Mouse (Mus musculus) 416B (cell line): ENCODE measurements around the gene H2al1g.
"Not testable (repeated sequence)": the region's sequence is repeated elsewhere in the genome, so short reads cannot be mapped to it uniquely, and the experiment has no call there.

Source experiments
- DNase-seq: peaks from one replicate; pipeline ENCODE4 v3.0.0; 2011; ENCODE audit warnings: low read depth

H2al1g gene

DNA sequence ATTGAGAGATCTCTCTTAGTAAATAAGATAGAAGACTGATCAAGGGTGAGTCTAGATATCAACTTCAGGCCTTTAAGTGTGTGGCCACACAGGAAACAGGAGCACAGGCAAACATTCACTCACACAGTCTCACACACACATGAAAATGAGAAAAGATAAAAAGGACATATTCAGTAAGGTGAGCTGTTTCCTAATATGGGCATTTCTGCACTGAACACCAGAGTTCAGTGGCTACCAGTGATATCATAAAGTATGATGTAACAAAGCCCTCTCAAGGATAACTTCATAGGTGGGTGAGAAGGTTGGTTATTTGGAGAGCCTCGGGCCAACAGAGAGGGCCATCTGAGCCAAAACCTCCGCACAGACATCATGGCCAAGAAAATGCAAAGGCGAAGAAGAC lies at the start of gene H2al1g:
TSS of gene H2al1g (plus strand) at position 301 of the 400 bp plus-strand sequence.
- DNase-seq = not testable (repeated sequence)

DNA sequence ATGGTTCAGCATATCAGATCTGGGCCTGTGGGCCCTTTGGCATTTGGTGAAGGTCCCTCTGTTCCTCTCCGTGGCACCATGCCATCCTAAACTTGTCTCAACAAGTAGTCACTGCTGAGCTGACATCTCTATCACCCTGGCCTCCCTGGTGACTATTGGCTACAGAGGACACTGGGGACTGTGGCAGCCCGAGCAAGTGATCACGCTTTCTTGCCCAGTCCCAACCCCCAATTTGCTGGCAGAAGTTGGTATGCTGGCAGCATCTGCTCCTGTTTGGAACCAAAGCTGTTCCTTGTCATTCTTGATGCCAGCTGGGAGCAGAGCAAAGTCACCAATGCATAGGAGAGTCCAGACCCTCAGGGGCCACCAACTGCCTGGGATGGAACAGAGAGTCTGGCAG lies 49.0 kb upstream of the H2al1g start:
- no peak for DNase-seq

DNA sequence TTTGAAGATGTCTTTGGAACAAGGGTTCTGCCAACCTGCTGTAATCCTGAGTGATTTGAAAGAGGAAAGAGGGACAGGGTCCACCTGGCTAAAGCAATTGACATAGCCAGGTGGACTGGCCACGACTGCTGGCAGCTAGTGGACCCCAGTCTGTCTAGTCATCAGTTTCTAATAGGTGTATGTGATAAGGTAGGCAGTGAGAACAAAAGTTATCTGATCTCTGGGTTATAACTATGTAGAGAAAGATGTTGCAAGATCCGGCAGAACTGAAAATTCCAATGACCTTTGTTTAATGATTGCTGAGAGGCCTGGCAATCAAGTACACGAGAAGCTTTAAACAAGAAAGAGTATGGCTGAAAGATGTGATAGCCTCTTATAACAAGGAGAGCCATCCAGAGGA lies 44.9 kb upstream of the H2al1g start:
- no peak for DNase-seq

DNA sequence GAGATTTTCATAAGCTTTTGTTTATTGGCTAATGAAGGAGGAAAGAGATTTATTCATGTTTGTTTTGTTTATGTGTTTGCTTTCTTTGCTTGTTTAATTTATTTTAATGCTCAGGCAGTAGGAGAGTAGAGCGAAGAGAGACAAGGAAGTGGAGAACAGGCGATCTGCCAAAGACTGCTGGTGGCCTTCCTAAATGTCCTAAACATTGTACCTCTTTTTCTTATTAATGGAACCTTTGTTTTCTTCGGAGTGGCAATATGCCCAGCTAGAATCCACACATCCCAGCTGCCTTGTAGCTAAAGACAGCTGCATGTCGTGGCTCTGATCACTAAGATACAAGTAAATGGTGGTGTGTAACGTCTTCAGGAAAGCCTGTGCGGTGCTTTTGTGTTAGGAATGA lies 41.0 kb upstream of the H2al1g start:
- DNase-seq = no peak

DNA sequence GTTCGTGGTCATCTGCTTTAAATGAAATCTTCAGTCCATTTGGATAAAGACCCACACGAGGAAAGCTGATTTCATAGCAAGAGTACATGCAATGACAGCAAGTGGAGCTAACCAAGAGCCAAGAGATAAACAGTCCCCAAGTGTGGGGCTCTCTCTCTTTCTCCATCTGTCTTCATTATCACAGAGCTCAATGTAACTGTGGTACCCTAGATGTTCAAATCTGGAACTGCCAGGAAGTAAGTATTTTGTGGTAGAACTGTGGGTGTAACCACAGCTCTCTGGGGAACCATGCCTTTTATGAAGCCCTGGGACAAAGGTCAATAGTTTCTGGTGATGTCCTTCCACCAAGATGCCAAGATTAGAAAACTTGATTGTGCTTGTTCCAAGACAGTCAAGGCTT lies 37.3 kb upstream of the H2al1g start:
- no peak for DNase-seq

DNA sequence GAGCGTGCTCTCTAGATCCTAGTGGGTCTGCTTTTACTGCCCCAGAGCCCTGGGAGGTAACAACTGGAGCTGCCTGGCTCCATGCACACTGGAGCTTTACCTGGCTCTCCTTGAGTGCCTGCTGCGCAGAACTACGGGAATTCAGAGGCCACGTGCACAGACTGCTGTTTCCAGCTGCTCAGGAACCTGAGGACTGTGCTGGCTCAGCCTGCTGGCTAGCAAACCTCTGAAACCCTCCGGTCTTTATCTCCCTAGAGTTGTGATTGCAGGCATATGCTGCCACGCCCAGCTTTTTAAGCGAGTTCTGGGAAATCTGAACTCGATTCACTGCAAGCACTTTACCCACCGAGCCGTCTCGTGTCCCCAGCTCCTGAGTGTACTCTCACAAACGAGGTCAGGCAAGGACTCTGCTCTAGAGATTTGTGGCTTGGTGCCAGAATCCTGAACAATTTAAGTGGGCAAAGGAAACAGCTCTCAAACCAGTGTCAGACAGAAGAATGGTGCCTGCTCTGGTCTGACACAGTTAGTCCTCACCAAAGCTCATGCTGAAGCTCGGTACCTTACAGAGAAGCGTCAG lies 29.7 kb upstream of the H2al1g start:
- no peak for DNase-seq

DNA sequence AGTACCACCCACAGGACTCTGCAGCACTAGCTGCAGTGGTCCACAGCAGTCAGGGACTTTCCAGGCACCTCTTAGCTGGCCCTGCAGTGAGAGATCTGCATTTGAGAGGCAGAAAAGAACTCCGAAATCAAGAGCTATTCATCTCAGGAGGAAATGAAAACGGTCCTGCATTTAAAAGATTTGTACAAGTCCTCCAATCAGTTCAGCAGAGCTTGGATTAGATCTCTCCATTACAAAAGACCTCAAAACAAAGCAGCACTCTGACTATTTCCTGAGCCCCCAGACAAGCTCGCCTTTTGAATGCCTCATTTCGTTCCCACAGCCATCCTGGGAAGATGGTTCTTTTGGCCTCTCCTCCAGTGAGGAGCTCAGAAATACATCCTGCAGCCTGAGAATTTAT lies 28.8 kb upstream of the H2al1g start:
- DNase-seq = no peak

DNA sequence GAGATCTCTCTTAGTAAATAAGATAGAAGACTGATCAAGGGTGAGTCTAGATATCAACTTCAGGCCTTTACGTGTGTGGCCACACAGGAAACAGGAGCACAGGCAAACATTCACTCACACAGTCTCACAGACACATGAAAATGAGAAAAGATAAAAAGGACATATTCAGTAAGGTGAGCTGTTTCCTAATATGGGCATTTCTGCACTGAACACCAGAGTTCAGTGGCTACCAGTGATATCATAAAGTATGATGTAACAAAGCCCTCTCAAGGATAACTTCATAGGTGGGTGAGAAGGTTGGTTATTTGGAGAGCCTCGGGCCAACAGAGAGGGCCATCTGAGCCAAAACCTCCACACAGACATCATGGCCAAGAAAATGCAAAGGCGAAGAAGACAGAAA lies 19.1 kb upstream of the H2al1g start, which contains the start of gene H2al1a:
TSS of gene H2al1a (plus strand) at position 301 of the 400 bp plus-strand sequence.
- DNase-seq = not testable (repeated sequence)

DNA sequence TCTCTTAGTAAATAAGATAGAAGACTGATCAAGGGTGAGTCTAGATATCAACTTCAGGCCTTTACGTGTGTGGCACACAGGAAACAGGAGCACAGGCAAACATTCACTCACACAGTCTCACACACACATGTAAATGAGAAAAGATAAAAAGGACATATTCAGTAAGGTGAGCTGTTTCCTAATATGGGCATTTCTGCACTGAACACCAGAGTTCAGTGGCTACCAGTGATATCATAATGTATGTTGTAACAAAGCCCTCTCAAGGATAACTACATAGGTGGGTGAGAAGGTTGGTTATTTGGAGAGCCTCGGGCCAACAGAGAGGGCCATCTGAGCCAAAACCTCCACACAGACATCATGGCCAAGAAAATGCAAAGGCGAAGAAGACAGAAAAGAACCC lies 15.9 kb upstream of the H2al1g start, which contains the start of gene H2al1b:
TSS of gene H2al1b (plus strand) at position 301 of the 400 bp plus-strand sequence.
- DNase-seq = not testable (repeated sequence)

DNA sequence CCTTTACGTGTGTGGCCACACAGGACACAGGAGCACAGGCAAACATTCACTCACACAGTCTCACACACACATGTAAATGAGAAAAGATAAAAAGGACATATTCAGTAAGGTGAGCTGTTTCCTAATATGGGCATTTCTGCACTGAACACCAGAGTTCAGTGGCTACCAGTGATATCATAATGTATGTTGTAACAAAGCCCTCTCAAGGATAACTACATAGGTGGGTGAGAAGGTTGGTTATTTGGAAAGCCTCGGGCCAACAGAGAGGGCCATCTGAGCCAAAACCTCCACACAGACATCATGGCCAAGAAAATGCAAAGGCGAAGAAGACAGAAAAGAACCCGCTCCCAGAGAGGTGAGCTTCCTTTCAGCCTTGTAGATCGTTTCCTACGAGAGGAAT lies 12.7 kb upstream of the H2al1g start, which contains the start of gene H2al1c:
TSS of gene H2al1c (plus strand) at position 301 of the 400 bp plus-strand sequence.
- not testable (repeated sequence) for DNase-seq

DNA sequence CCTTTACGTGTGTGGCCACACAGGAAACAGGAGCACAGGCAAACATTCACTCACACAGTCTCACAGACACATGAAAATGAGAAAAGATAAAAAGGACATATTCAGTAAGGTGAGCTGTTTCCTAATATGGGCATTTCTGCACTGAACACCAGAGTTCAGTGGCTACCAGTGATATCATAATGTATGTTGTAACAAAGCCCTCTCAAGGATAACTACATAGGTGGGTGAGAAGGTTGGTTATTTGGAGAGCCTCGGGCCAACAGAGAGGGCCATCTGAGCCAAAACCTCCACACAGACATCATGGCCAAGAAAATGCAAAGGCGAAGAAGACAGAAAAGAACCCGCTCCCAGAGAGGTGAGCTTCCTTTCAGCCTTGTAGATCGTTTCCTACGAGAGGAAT lies 9.5 kb upstream of the H2al1g start, which contains the start of gene H2al1d:
TSS of gene H2al1d (plus strand) at position 301 of the 400 bp plus-strand sequence.
- DNase-seq = not testable (repeated sequence)

DNA sequence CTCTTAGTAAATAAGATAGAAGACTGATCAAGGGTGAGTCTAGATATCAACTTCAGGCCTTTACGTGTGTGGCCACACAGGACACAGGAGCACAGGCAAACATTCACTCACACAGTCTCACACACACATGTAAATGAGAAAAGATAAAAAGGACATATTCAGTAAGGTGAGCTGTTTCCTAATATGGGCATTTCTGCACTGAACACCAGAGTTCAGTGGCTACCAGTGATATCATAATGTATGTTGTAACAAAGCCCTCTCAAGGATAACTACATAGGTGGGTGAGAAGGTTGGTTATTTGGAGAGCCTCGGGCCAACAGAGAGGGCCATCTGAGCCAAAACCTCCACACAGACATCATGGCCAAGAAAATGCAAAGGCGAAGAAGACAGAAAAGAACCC lies 6.4 kb upstream of the H2al1g start, which contains the start of gene H2al1e:
TSS of gene H2al1e (plus strand) at position 301 of the 400 bp plus-strand sequence.
- not testable (repeated sequence) for DNase-seq

DNA sequence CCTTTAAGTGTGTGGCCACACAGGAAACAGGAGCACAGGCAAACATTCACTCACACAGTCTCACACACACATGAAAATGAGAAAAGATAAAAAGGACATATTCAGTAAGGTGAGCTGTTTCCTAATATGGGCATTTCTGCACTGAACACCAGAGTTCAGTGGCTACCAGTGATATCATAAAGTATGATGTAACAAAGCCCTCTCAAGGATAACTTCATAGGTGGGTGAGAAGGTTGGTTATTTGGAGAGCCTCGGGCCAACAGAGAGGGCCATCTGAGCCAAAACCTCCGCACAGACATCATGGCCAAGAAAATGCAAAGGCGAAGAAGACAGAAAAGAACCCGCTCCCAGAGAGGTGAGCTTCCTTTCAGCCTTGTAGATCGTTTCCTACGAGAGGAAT lies 3.2 kb upstream of the H2al1g start, which contains the start of gene H2al1f:
TSS of gene H2al1f (plus strand) at position 301 of the 400 bp plus-strand sequence.
- not testable (repeated sequence) for DNase-seq

DNA sequence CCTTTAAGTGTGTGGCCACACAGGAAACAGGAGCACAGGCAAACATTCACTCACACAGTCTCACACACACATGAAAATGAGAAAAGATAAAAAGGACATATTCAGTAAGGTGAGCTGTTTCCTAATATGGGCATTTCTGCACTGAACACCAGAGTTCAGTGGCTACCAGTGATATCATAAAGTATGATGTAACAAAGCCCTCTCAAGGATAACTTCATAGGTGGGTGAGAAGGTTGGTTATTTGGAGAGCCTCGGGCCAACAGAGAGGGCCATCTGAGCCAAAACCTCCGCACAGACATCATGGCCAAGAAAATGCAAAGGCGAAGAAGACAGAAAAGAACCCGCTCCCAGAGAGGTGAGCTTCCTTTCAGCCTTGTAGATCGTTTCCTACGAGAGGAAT lies 3.1 kb downstream of the H2al1g start, which contains the start of gene H2al1h:
TSS of gene H2al1h (plus strand) at position 301 of the 400 bp plus-strand sequence.
- DNase-seq = not testable (repeated sequence)

DNA sequence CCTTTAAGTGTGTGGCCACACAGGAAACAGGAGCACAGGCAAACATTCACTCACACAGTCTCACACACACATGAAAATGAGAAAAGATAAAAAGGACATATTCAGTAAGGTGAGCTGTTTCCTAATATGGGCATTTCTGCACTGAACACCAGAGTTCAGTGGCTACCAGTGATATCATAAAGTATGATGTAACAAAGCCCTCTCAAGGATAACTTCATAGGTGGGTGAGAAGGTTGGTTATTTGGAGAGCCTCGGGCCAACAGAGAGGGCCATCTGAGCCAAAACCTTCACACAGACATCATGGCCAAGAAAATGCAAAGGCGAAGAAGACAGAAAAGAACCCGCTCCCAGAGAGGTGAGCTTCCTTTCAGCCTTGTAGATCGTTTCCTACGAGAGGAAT lies 6.3 kb downstream of the H2al1g start, which contains the start of gene H2al1i:
TSS of gene H2al1i (plus strand) at position 301 of the 400 bp plus-strand sequence.
- DNase-seq = not testable (repeated sequence)

DNA sequence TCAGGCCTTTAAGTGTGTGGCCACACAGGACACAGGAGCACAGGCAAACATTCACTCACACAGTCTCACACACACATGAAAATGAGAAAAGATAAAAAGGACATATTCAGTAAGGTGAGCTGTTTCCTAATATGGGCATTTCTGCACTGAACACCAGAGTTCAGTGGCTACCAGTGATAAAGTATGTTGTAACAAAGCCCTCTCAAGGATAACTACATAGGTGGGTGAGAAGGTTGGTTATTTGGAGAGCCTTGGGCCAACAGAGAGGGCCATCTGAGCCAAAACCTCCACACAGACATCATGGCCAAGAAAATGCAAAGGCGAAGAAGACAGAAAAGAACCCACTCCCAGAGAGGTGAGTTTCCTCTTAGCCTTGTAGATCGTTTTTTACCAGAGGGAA lies 9.5 kb downstream of the H2al1g start, which contains the start of gene H2al1j:
TSS of gene H2al1j (plus strand) at position 301 of the 400 bp plus-strand sequence.
- DNase-seq = not testable (repeated sequence)

DNA sequence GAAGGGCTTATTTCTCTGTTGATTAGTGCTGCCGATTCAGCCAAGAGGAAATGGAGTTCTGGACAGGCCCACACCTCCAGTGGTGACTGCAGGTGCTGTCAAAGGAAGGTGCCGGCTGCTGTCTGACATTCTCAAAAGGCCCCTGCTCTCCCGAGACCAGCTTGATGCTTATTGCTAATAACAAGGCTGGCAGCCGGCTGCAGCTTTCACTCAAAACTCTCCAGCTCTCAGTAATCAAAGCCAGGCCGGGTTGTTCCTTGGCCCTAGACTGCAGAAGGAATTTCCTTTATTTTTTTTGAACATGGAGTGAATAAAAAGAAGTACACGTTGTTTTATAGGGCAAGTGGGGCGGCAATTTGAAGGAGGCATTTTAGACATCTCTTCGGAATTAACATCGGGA lies 27.7 kb downstream of the H2al1g start:
- DNase-seq = no peak

DNA sequence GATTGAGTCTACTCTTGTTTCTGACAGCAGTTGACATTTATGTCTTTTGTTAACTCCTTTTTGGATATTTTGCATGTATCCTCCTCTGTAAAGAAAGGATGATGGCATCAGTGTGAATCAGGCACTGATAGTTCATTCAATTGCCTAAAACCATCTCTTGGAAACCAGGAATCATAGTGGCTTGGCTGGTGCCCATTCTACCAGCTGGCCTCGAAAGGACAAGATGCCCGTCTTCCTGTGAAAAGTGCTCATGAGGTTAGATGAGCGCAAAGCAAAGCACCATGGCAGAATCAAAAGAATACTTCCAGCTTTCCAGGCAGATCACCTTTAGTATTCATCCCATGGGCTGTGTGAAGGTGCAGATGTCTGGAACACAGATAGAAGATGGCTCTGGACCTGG lies 28.7 kb downstream of the H2al1g start:
- no peak for DNase-seq

DNA sequence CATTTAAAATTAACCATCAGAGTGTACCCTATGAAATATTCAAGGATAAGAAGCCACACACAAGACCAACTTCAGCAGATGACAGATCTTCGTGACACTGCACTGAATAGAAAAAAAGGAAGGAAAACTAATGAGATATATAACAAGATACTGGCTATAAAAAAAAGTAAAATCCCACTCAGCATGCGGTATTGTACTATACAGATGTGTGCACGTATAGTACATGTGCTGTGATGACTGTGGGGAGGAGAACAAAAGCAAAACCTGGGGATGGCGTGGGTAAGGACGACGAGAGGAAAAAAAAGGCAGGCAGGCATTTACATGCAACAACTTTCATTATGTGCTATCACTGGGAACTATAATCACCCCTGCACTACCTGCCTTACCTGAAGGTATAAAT lies 42.8 kb downstream of the H2al1g start:
- peak; percentile 46 for DNase-seq

DNA sequence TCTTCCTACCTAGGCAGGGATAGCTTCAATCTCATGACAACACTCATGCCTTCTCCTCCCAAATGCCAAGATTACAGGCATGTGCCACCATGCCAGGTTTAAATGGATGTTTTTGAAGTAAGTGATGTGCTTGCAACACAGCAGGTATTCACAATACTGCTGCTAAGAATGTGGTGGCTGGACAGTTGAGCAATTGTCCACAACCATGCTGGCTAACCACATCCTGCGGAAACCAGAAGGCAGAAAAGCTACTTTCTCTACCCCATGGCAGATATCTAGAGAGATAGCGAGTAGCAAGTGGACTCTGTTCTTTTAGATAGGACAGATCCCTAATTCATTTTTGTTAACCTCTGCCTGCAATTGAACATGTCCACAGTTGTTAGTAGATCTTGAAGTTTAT lies 43.2 kb downstream of the H2al1g start:
- DNase-seq = peak; percentile 91

DNA sequence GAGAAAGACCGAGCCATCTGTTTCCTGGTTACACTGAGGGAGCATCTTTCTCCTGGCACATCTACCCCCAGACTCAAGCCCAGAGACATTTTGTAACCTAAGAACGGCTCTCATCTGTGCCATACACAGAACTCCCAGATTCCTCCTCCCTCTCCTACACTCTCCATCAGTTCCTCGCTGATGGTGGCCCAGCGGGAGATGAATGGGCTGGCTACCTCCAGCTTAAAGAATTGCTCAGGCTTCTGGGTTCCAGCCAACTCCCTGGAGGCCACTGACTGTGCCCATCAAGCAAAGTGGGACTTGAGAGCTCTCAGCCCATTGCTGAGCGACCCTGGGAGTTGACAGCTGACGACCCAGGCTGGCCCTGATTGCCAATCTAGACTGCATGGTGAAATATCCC lies 45.8 kb downstream of the H2al1g start:
- DNase-seq = no peak

DNA sequence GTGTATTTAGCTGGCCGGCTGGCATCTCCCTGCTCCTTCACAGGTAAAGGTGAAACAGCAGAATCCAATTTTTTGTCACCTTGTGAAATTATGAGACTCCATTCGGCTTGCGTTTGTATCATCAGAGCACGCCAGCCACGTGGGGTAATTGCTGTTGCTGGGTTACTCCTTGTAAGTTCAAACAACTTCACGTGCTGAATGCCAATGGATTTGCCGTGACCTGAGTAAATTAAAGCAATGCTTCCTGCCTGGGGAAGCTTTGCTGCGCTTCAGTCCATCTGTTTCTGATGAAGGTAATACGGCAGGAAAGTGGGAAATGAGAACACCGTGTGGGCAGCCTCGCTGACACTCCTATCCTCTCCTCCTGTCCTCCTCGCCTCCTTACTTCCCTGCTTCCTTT lies 47.1 kb downstream of the H2al1g start:
- DNase-seq = no peak
